Mouse (Mus musculus): ENCODE results near the gene Khsrp. TPM values are rescaled to one million over a fixed set of nuclear protein-coding genes. Genes with fewer than 3 reads are reported as not detected.

The Khsrp gene
- total and polyA plus RNA-seq, 3 experiments: 23.5 to 106 (median 98.7) TPM

DNA sequence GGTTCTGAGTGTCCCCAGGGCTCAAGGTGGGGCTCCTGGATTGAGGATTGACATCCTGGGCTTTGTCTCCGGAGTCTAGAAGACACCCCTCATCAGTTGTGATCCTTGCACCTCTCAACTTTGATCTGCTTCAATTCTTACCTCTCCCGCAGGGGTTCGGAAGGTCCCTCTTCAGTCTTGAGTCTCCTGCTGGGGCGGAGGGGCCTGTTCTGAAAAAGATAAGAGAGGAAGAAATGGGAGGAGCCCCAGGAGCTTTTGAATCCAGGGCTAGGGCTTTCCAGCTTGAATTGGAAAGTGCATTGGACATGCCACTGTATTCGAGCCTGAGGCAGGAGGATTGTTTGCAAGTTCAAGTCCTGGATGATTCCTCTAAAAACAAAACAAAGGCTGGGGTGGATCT, 35.6 kb upstream of the Khsrp start:
- H3K9me3 ChIP-seq (replicated peaks; ENCODE audit: low read length): no peaks in the 10 kb centered on the region
- DNase-seq (ENCODE audit: extremely low read depth): no peak
- no peak overlapping the region for H3K4me3 ChIP-seq (replicated peaks in 1 of 3; ENCODE audit: low read depth in 2 of 3, low read length in 2 of 3, poor library complexity in 1 of 3)
- no peak overlapping the region for H3K27ac ChIP-seq (ENCODE audit: insufficient read depth, low read depth)
- TF ChIP-seq UBTF (IDR thresholded peaks at IDR 0.05; ENCODE audit: low read depth, low read length) (no peak), NRF1 (IDR thresholded peaks at IDR 0.05; ENCODE audit: low read depth, low read length) (no peak), USF1 (IDR thresholded peaks at IDR 0.05; ENCODE audit: low read depth, low read length) (no peak), MYC (IDR thresholded peaks at IDR 0.05; ENCODE audit: low read depth, low read length) (no peak), RAD21 (IDR thresholded peaks at IDR 0.05; ENCODE audit: low read depth, low read length) (no peak), TBP (conservative IDR thresholded peaks at IDR 0.05; ENCODE audit: low read depth, low read length) (no peak), ZC3H11A (IDR thresholded peaks at IDR 0.05; ENCODE audit: low read depth, low read length) (no peak), CTCF (conservative IDR thresholded peaks at IDR 0.05 in 1 of 2, IDR thresholded peaks at IDR 0.05 in 1 of 2; ENCODE audit: low read depth in 2 of 2, low read length in 2 of 2) (no peak), ZNF384 (IDR thresholded peaks at IDR 0.05; ENCODE audit: low read depth, low read length) (no peak), JUND (conservative IDR thresholded peaks at IDR 0.05; ENCODE audit: low read depth, low read length) (no peak), KAT2A (IDR thresholded peaks at IDR 0.05; ENCODE audit: insufficient replicate concordance, low read length) (no peak), MAFK (IDR thresholded peaks at IDR 0.05; ENCODE audit: insufficient replicate concordance, low read length) (no peak), CHD1 (IDR thresholded peaks at IDR 0.05; ENCODE audit: low read depth, low read length) (no peak), SMC3 (IDR thresholded peaks at IDR 0.05; ENCODE audit: low read depth, low read length) (no peak), POLR2AphosphoS2 (IDR thresholded peaks at IDR 0.05; ENCODE audit: low read depth, low read length) (no peak), SIN3A (IDR thresholded peaks at IDR 0.05; ENCODE audit: low read length) (no peak)
- in situ Hi-C loops (cut with MboI; ENCODE audit: low pct_ligation_motif_present, low pct_unique_long_range_greater_than_20kb, low sequenced_read_pairs) (no loop called here), dilution Hi-C loops (cut with MboI; ENCODE audit: extremely low pct_ligation_motif_present, extremely low pct_unique_long_range_greater_than_20kb, low sequenced_read_pairs) (no loop called here)
- H3K36me3 ChIP-seq (replicated peaks in 1 of 2; ENCODE audit: control insufficient read depth in 1 of 2, insufficient read depth in 1 of 2, low read length in 1 of 2): peaks cover 19 to 73% of the 10 kb centered on the region in 2 experiments
- no peaks in the 10 kb centered on the region for H3K4me1 ChIP-seq (ENCODE audit: control insufficient read depth in 1 of 2, insufficient read depth in 2 of 2)
- no peaks in the 10 kb centered on the region for H3K27me3 ChIP-seq (replicated peaks)
- no peak overlapping the region for H3K9ac ChIP-seq (ENCODE audit: insufficient read depth, low read depth)
- no peaks in the 10 kb centered on the region for H3K79me2 ChIP-seq (replicated peaks; ENCODE audit: control insufficient read depth, extremely low read depth, insufficient read depth, poor library complexity, severe bottlenecking)
- H3K4me2 ChIP-seq (ENCODE audit: insufficient read depth, low read depth, poor library complexity, severe bottlenecking): no peak overlapping the region

DNA sequence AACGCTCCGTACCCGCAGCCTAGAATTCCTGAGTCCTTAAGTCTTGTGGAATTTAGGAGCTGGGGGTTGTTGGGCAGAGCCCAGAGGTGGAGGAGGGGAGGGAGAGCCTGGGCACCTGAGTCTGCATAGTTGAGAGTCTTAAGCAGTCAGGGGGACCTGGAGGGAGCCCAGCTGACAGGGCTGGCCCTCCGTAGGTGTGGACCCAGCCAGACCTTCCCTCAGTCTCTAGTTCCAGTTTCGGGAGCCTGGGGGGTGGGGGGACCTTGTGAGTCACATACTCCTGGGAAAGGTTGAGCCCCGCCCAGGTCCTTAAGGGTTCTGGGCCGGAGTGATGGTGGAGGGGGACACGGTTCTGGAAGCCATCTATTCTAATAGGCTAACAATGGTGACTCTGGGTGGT, 31.7 kb upstream of the Khsrp start:
- in situ Hi-C loops (cut with MboI; ENCODE audit: low pct_ligation_motif_present, low pct_unique_long_range_greater_than_20kb, low sequenced_read_pairs): no loop called here
- Histone ChIP-seq H3K9me3 (replicated peaks; ENCODE audit: low read length) (no peaks in the 10 kb centered on the region), H3K27ac (ENCODE audit: insufficient read depth, low read depth) (no peak overlapping the region), H3K4me3 (replicated peaks in 1 of 3; ENCODE audit: low read depth in 2 of 3, low read length in 2 of 3, poor library complexity in 1 of 3) (no peak overlapping the region), H3K27me3 (replicated peaks) (no peaks in the 10 kb centered on the region), H3K4me1 (ENCODE audit: control insufficient read depth in 1 of 2, insufficient read depth in 2 of 2) (peaks cover 6 to 17% of the 10 kb centered on the region in 2 experiments), H3K4me2 (ENCODE audit: insufficient read depth, low read depth, poor library complexity, severe bottlenecking) (no peak overlapping the region), H3K79me2 (replicated peaks; ENCODE audit: control insufficient read depth, extremely low read depth, insufficient read depth, poor library complexity, severe bottlenecking) (no peaks in the 10 kb centered on the region), H3K36me3 (replicated peaks in 1 of 2; ENCODE audit: control insufficient read depth in 1 of 2, insufficient read depth in 1 of 2, low read length in 1 of 2) (peaks cover 8 to 39% of the 10 kb centered on the region in 2 experiments), H3K9ac (ENCODE audit: insufficient read depth, low read depth) (no peak overlapping the region)
- no peak for DNase-seq (ENCODE audit: extremely low read depth)
- dilution Hi-C loops (cut with MboI; ENCODE audit: extremely low pct_ligation_motif_present, extremely low pct_unique_long_range_greater_than_20kb, low sequenced_read_pairs): no loop called here
- TF ChIP-seq E2F4 (IDR thresholded peaks at IDR 0.05; ENCODE audit: insufficient replicate concordance, low read depth, low read length): no peak
- no peak for TF ChIP-seq TBP (conservative IDR thresholded peaks at IDR 0.05; ENCODE audit: low read depth, low read length)
- TF ChIP-seq POLR2A (IDR thresholded peaks at IDR 0.05; ENCODE audit: low read depth, low read length): no peak
- no peak for TF ChIP-seq IRF4 (IDR thresholded peaks at IDR 0.05; ENCODE audit: low read depth, low read length)
- TF ChIP-seq NRF1 (IDR thresholded peaks at IDR 0.05; ENCODE audit: low read depth, low read length): no peak
- no peak for TF ChIP-seq POLR2AphosphoS2 (IDR thresholded peaks at IDR 0.05; ENCODE audit: low read depth, low read length)
- no peak for TF ChIP-seq ZC3H11A (IDR thresholded peaks at IDR 0.05; ENCODE audit: low read depth, low read length)
- no peak for TF ChIP-seq TCF12 (IDR thresholded peaks at IDR 0.05; ENCODE audit: low read depth, low read length)
- no peak for TF ChIP-seq CHD2 (IDR thresholded peaks at IDR 0.05; ENCODE audit: low read length)
- TF ChIP-seq MAFK (IDR thresholded peaks at IDR 0.05; ENCODE audit: insufficient replicate concordance, low read length): no peak
- no peak for TF ChIP-seq MEF2A (IDR thresholded peaks at IDR 0.05; ENCODE audit: borderline replicate concordance, low read depth, low read length)
- no peak for TF ChIP-seq PAX5 (IDR thresholded peaks at IDR 0.05; ENCODE audit: low read length)
- TF ChIP-seq GABPA (IDR thresholded peaks at IDR 0.05; ENCODE audit: insufficient replicate concordance, low read depth, low read length): no peak
- no peak for TF ChIP-seq KAT2A (IDR thresholded peaks at IDR 0.05; ENCODE audit: insufficient replicate concordance, low read length)
- no peak for TF ChIP-seq ETS1 (conservative IDR thresholded peaks at IDR 0.05; ENCODE audit: low read depth, low read length)
- no peak for TF ChIP-seq JUN (IDR thresholded peaks at IDR 0.05; ENCODE audit: insufficient read depth, low read depth, low read length)
- TF ChIP-seq SMC3 (IDR thresholded peaks at IDR 0.05; ENCODE audit: low read depth, low read length): no peak
- TF ChIP-seq NELFE (IDR thresholded peaks at IDR 0.05; ENCODE audit: low read depth, low read length): no peak
- no peak for TF ChIP-seq ELF1 (IDR thresholded peaks at IDR 0.05; ENCODE audit: low read depth, low read length)
- TF ChIP-seq EP300 (IDR thresholded peaks at IDR 0.05; ENCODE audit: low read length): no peak
